Mouse (Mus musculus) liver, adult 2 months (tissue): ENCODE measurements at regions not wholly inside any gene's neighbourhood (a gene's known extent, or its start where the extent isn't known, plus 50 kb on each side); places are given as distances from the start of the nearest gene placed in this dataset.

Experiments used
- CTCF ChIP-seq: fragments of 200-500 bp; IDR thresholded peaks from 2 replicates; pipeline ENCODE4 v1.5.1; 2011; ENCODE audit warnings: low read depth, low read length, control low read depth
- POLR2A ChIP-seq: fragments of 200-500 bp; IDR thresholded peaks from 2 replicates; pipeline ENCODE4 v1.6.1; 2011; ENCODE audit warnings: low read length, control low read depth; ENCODE audit not compliant: insufficient read depth; ENCODE audit errors: extremely low read depth

DNA sequence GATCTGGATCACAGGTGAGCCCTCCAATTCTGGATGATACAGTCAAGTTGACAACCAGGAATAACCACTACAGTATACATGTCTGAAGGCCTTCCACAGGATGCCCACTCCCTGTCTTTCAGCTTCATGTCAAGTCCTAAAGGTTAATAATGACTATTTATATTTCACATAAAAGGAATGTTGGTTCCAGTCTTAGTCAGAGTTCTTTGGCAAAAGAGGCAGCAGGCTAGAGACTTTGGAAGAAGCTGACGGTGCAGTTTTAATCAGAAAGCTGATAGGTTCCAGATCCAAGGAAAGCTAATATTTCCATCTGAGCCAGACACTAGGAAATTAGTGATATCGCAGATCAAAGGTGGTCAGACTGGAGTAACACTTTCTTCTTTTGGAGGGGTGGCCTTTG lies 91.4 kb upstream of the Runx1 start:
- TF ChIP-seq CTCF: no peak
- no peak for TF ChIP-seq POLR2A
